Mouse (Mus musculus) forebrain, embryonic 14.5 days (tissue): ENCODE measurements at regions not wholly inside any gene's neighbourhood (a gene's known extent, or its start where the extent isn't known, plus 50 kb on each side); places are given as distances from the start of the nearest gene placed in this dataset.
A peak's percentile ranks its signal among the peaks of the same experiment; 100 is the strongest.

Experiments used
- ATAC-seq: fragments of 200-750 bp; cut with Nextera tagmentation; 2 replicates; pipeline ENCODE4 v1.8.0; 2017; ENCODE audit warnings: mild to moderate bottlenecking, moderate library complexity
- DNase-seq: peaks from one replicate; pipeline ENCODE4 v3.0.0-alpha.2; 2015; ENCODE audit warnings: low spot score
- H3K27ac ChIP-seq: fragments of 300-500 bp; sonication (generic); 2 replicates; pipeline ENCODE4 v1.5.1; 2014; ENCODE audit warnings: low read depth, mild to moderate bottlenecking, control low read depth, low read length, moderate library complexity
- H3K27me3 ChIP-seq: fragments of 300-500 bp; sonication (generic); replicated peaks from 2 replicates; pipeline ENCODE4 v1.6.1; 2014; ENCODE audit warnings: low read length, control low read depth, mixed read lengths; ENCODE audit not compliant: control insufficient read depth, insufficient read depth
- H3K36me3 ChIP-seq: fragments of 300-500 bp; sonication (generic); 2 replicates; pipeline ENCODE4 v1.6.1; 2014; ENCODE audit warnings: low read length, control low read depth; ENCODE audit not compliant: control insufficient read depth, insufficient read depth
- H3K4me1 ChIP-seq: fragments of 300-500 bp; sonication (generic); 2 replicates; pipeline ENCODE4 v1.6.1; 2014; ENCODE audit warnings: antibody characterized with exemption, low read length, control low read depth; ENCODE audit not compliant: control insufficient read depth, insufficient read depth
- H3K4me2 ChIP-seq: fragments of 300-500 bp; sonication (generic); 2 replicates; pipeline ENCODE4 v1.6.1; 2014; ENCODE audit warnings: mild to moderate bottlenecking, control low read depth, low read length
- H3K4me3 ChIP-seq: fragments of 300-500 bp; sonication (generic); 2 replicates; pipeline ENCODE4 v1.5.1; 2014; ENCODE audit warnings: low read depth, low read length, control low read depth
- H3K9ac ChIP-seq: fragments of 300-500 bp; sonication (generic); 2 replicates; pipeline ENCODE4 v1.6.1; 2014; ENCODE audit warnings: mild to moderate bottlenecking, low read length, control low read depth, moderate library complexity
- H3K9me3 ChIP-seq: fragments of 300-500 bp; sonication (generic); replicated peaks from 2 replicates; pipeline ENCODE4 v1.6.1; 2016; ENCODE audit warnings: low read length, control low read depth, mixed read lengths; ENCODE audit not compliant: control insufficient read depth
- WGBS: fragments of 180-500 bp; shearing (Covaris S2); extraction: QIAGEN DNeasy Blood & Tissue Kit; methylation state at CpG from one replicate; pipeline ENCODE4 v1.1.7; 2014; 5-methylcytosine and 5-hydroxymethylcytosine counted together

DNA sequence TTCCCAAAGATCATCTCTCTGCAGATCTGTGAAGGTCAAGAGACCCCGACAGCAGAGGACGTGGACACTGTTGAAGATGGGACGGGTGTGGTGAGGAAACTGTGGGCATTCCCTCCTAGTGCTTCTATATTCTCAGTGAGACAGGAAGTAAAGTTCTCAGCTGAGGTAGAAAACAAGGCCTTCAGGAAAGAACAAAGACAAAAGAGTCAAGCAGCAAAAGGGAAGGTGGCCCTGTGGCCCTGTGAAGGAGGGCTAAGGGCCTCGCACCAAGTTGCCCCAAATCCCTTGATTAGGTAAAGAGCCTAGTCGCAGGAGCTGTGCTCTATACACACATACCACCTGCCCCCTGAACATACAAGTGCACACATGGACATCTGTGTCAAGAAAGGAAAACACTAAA lies 66.8 kb upstream of the Thy1 start:
- no peaks in the 10 kb centered on the region for H3K9me3 ChIP-seq
- 94% methylated on average over 5 of the region's 5 CpGs for WGBS

DNA sequence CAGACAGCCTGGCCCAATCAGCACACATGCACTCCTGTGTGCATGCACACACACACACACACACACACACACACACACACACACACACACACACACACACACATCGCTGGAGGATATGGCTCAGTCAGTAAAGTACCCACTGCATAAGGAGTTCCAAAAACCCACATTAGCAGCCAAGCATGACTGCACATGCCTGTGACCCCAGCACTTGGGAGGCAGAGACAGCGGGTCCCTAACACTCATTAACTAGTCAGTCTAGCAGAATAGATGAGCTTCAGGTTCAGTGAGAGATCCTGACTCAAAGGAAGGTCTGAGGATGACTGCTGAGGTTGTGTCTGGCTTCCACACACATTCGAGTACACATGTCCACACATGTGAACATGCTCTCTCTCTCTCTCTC lies 65.4 kb upstream of the Thy1 start:
- Histone ChIP-seq H3K4me2 (no peak overlapping the region), H3K9ac (no peak overlapping the region), H3K9me3 (no peaks in the 10 kb centered on the region), H3K27me3 (no peaks in the 10 kb centered on the region), H3K4me1 (no peaks in the 10 kb centered on the region), H3K4me3 (no peak overlapping the region), H3K36me3 (no peaks in the 10 kb centered on the region), H3K27ac (no peak overlapping the region)
- no peak for DNase-seq
- ATAC-seq = no peak
- WGBS = 68% methylated on average over 3 of the region's 3 CpGs

More for the DNA sequence above, 66.8 kb upstream of the Thy1 start:
- H3K9ac ChIP-seq = no peak overlapping the region
- H3K4me2 ChIP-seq = no peak overlapping the region
- DNase-seq (no peak), ATAC-seq (no peak)
- no peaks in the 10 kb centered on the region for H3K4me1 ChIP-seq
- no peak overlapping the region for H3K4me3 ChIP-seq
- H3K36me3 ChIP-seq = no peaks in the 10 kb centered on the region
- no peaks in the 10 kb centered on the region for H3K27me3 ChIP-seq
- no peak overlapping the region for H3K27ac ChIP-seq

DNA sequence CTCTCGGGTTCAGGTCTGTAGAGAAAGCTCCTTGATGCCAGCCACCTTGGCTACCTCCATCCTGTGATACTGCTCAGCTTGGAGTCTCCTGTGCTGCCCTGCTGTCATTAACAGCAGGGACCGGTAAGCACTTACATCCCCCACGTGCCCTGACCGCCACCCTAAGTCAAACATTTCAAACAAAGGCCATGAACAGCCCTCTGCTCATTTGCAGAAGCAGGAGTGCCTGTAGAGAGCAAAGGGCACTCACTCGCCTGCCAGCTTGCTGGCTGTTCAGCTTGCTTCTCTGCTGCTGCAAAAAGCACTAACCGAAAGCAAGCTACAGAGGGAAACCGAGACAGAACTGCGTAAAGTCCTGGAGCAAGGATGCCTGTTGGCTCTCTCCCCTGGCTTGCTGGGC lies 61.8 kb upstream of the Thy1 start:
- peak overlapping the region; percentile 17; the same call in 1 of the 2 replicates for H3K9ac ChIP-seq

DNA sequence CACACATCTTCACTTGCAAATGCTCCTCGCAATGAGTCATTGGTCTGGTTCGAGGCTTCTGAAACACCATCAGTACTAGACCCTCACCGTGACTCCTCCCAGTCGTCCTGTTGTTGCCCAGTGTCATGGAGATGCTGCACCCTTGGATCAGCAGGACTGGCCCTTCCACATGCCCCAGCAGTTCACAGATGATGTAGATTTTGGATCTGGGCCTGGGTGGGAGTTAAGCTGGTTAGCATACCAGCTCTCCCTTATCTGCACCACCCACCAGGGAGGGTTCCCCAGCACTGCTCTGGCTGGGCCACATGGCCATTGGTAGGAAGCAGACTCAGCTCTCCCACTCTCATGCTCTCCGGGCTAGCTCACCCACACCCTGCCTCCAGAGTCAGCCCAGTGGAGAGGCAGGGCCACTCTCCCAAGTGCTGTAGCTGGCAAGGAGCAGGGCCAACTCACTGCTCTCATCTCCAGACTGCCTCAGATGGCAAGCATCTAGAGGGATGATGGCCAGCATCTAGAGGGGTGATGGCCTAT lies 60.8 kb upstream of the Thy1 start:
- H3K4me3 ChIP-seq = no peak overlapping the region
- H3K36me3 ChIP-seq = no peaks in the 10 kb centered on the region
- no peak for DNase-seq
- no peak overlapping the region for H3K9ac ChIP-seq
- WGBS = 73% methylated on average over 5 of the region's 5 CpGs
- no peak overlapping the region for H3K4me2 ChIP-seq
- no peak for ATAC-seq
- H3K27me3 ChIP-seq = 0 out of 2 replicates have a peak, but pooled peaks cover 4% of the 10 kb centered on the region
- no peaks in the 10 kb centered on the region for H3K4me1 ChIP-seq
- H3K9me3 ChIP-seq = no peaks in the 10 kb centered on the region
- no peak overlapping the region for H3K27ac ChIP-seq

More for the DNA sequence above, 61.8 kb upstream of the Thy1 start:
- no peaks in the 10 kb centered on the region for H3K4me1 ChIP-seq
- ATAC-seq (no peak), DNase-seq (no peak)
- H3K9me3 ChIP-seq = no peaks in the 10 kb centered on the region
- 41% methylated on average over 8 of the region's 8 CpGs for WGBS
- no peaks in the 10 kb centered on the region for H3K36me3 ChIP-seq
- H3K4me2 ChIP-seq = no peak overlapping the region
- H3K27me3 ChIP-seq = 0 out of 2 replicates have a peak, but pooled peaks cover 4% of the 10 kb centered on the region
- H3K4me3 ChIP-seq = no peak overlapping the region
- no peak overlapping the region for H3K27ac ChIP-seq

DNA sequence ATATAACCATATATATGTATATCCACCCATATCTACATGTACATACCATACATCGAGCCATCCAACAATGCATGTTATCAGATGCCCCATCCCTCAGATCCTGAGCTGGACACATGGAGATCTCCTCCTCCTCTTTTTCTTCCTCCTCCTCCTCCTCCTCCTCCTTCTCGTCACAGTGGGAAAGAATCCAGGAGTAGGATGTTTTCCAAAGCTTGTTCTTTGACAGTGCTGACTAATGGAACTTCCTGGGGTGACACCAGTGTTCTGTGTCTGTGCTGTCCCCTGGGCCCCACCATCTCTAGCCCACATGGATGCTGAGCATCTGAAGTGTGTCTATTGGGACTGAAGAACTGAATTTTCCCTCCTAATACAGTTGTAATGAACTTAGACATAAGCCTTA lies 60.0 kb upstream of the Thy1 start:
- Histone ChIP-seq H3K36me3 (no peaks in the 10 kb centered on the region), H3K4me3 (no peak overlapping the region), H3K4me1 (no peaks in the 10 kb centered on the region), H3K27ac (no peak overlapping the region), H3K27me3 (0 out of 2 replicates have a peak, but pooled peaks cover 4% of the 10 kb centered on the region), H3K4me2 (no peak overlapping the region), H3K9me3 (no peaks in the 10 kb centered on the region), H3K9ac (no peak overlapping the region)
- 56% methylated on average over 2 of the region's 2 CpGs for WGBS
- ATAC-seq (no peak), DNase-seq (no peak)

DNA sequence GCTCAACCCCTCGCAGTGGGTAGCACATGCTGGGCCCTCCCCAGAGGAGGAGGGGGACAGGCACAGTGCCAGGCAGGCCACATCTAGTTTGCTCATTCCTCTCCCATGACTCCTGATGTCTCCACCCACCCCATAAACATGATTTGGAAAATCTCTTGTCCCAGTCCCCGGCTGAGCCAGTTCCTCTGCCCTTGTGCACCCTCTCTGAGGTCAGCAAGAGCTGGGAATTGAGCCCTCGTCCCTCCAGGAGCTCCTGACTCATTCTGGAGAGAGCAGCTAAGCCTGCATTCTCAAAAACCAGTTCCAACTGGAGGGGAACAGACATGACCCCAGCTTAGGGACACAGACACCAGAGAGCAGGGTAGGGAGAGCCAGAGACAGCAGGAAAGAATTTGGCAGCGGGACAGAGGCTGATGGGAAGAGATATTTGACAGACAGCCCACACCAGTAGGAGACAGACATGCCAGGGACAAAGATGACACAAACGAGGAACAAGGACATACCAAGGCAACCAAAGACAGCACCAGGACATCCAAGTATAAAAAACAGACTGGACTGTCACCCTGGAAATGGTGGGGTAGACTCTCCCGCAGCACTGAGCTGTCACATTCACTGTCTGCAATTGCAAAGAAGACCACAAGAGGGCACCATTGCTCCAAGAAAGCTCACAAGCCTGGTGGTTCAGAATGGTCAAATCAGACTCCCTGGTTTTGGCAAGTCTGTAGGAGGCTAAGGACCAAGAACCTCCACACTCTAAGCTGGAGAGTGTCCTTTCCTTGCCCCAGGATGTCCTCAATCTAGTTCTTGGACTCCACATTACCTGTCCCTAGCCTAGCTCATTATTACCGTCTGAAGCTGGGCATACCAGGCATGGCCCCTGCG lies 58.8 kb upstream of the Thy1 start:
- no peak overlapping the region for H3K9ac ChIP-seq
- no peak overlapping the region for H3K27ac ChIP-seq
- H3K4me2 ChIP-seq = no peak overlapping the region
- DNase-seq = peak; percentile 92
- H3K4me1 ChIP-seq = no peaks in the 10 kb centered on the region
- H3K9me3 ChIP-seq = no peaks in the 10 kb centered on the region
- no peak overlapping the region for H3K4me3 ChIP-seq
- 0 out of 2 replicates have a peak, but pooled peaks cover 4% of the 10 kb centered on the region for H3K27me3 ChIP-seq
- peak; percentile 72 for ATAC-seq
- WGBS = 45% methylated on average over 8 of the region's 8 CpGs
- H3K36me3 ChIP-seq = no peaks in the 10 kb centered on the region

DNA sequence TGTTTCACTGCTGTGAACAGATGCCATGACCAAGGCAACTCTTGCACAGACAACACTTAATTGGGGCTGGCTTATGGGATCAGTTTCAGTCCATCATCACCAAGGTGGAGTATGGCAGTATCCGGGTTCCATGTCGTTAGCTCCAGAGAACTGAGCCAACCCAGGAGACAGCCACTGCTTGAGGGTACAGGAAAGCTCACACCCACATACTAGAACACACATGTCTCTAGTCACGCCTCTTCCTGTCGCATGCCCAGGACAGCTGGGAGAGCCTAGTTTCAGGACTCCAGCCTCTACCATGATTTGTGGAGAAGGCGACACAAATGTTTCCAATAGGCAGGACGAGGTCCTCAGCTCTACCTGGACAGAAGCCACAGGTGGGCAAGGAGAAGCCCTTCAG lies 55.2 kb upstream of the Thy1 start:
- no peak overlapping the region for H3K9ac ChIP-seq
- H3K4me2 ChIP-seq = no peak overlapping the region
- no peak overlapping the region for H3K4me3 ChIP-seq
- no peaks in the 10 kb centered on the region for H3K4me1 ChIP-seq
- no peak overlapping the region for H3K27ac ChIP-seq
- DNase-seq (no peak), ATAC-seq (no peak)
- no peaks in the 10 kb centered on the region for H3K36me3 ChIP-seq
- H3K27me3 ChIP-seq = 0 out of 2 replicates have a peak, but pooled peaks cover 4% of the 10 kb centered on the region
- 85% methylated on average over 6 of the region's 6 CpGs for WGBS
- H3K9me3 ChIP-seq = no peaks in the 10 kb centered on the region

DNA sequence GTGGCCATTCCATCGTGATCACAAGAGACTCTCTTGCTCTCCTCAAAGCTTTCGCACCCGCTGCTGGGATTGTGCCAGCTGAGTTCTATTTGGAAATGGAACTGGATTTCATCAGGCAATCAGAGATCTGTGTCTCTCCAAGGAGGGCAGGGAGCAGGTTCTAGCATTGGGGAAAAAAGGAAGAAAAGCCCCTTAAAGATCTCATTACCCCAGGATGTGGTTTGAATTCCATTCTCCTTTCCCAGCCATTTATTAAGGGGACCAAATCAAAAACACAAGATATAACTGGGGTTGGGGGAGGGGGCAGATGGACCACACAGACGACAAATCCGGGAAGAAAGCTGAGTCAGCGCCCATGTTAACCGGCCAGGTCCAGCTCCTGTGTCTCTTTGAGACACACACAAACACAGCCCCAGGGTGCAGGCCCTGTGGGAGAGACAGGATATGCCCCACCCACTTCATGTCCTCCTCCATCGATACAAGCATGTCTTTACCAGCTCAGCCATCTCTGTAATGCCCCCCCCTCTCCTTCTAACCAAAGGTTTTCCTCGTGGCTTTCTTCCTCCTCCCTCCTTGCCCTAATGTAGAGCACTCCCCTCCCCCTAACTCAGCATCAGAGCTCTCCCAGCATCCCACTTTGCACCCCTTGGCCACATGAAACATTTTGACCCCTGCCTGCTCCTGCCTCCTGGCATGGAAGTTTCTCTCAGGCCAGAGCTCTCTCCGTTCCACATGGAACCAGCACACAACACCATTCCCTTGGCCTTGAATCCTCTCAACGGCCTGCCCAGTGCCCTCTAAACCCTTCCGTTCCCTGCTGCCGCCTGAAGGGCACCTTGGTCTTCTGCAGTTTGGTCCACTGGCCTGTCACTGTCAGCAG lies 54.0 kb upstream of the Thy1 start:
- Histone ChIP-seq H3K36me3 (no peaks in the 10 kb centered on the region), H3K27me3 (0 out of 2 replicates have a peak, but pooled peaks cover under 1% of the 10 kb centered on the region), H3K4me1 (no peaks in the 10 kb centered on the region), H3K27ac (no peak overlapping the region), H3K4me2 (no peak overlapping the region), H3K9me3 (no peaks in the 10 kb centered on the region), H3K4me3 (no peak overlapping the region), H3K9ac (no peak overlapping the region)
- DNase-seq = no peak
- ATAC-seq = no peak
- WGBS = 50% methylated on average over 13 of the region's 13 CpGs
